Mouse (Mus musculus): ENCODE measurements at regions not wholly inside any gene's neighbourhood (a gene's known extent, or its start where the extent isn't known, plus 50 kb on each side); places are given as distances from the start of the nearest gene placed in this dataset.

DNA sequence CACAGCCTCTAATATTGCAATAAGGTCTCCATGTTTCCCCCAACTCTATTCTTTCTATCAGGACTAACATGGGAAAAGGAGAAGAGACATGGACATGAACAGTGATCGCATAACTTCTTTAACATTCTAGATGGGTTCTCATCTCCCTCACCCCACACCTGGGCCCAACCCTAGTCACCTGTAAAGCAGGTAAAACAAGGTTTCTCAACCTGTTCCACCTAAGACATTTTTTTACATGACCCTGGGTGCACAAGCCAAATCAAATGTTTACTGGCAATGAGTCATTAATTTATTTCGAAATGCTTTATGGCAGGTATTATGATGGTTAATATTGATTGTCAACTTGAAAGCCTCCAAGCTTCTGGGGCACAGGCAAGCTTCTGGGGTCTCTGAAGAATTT lies 640.4 kb downstream of the Sox6 start:
- TF ChIP-seq CTCF (IDR thresholded peaks at IDR 0.05; ENCODE audit: low read depth, low read length), result no peak
- TF ChIP-seq POLR2A (IDR thresholded peaks at IDR 0.05; ENCODE audit: extremely low read depth, insufficient read depth, low read length), result no peak
